Mouse (Mus musculus) heart, postnatal 25 days (tissue): ENCODE data around the gene Iqgap3. TPM values are rescaled to one million over a fixed set of nuclear protein-coding genes. Genes with fewer than 3 reads are reported as not detected.

Experiments used
- DNase-seq: peaks from one replicate; pipeline ENCODE4 v3.0.0; 2022; ENCODE audit warnings: low spot score
- intact Hi-C: fragments of 180-260 bp; cut with DNase I; formaldehyde crosslinking; loops from one replicate; pipeline ENCODE4 v1.15.1; 2025
- total RNA-seq, 2 experiments: library from RNA; stranded (reverse); gene quantifications; 2 replicates each; pipeline ENCODE4 v1.2.3; 2021

Gene Iqgap3
- total RNA-seq, 2 experiments from 2014 or later = 0.75 to 1.0 TPM

- intact Hi-C loops = loop anchor here (2.0 kb wide), 1 partner anchor 39 kb away; no protein-coding TSS in a partner anchor
- DNase-seq = no peak
Measured at GRCm38 (mm10) chr3:88090106-88090505, 8.3 kb downstream of the Iqgap3 start.

- no peak for DNase-seq
- intact Hi-C loops = loop anchor here (2.0 kb wide), 1 partner anchor 38 kb away; no protein-coding TSS in a partner anchor
Measured at GRCm38 (mm10) chr3:88090616-88091015, 8.8 kb downstream of the Iqgap3 start.

GRCm38 (mm10) chr3:88094126-88094525, 12.4 kb downstream of the Iqgap3 start:
- DNase-seq = no peak
- intact Hi-C loops = no loop called here

- no peak for DNase-seq
- intact Hi-C loops = no loop called here
Measured at GRCm38 (mm10) chr3:88097666-88098065, 15.9 kb downstream of the Iqgap3 start.

- intact Hi-C loops = no loop called here
- no peak for DNase-seq
Measured at GRCm38 (mm10) chr3:88100251-88100650, 18.5 kb downstream of the Iqgap3 start.

- DNase-seq = no peak
- intact Hi-C loops = no loop called here
Measured at GRCm38 (mm10) chr3:88101736-88102135, 20.0 kb downstream of the Iqgap3 start.

- DNase-seq = no peak
- intact Hi-C loops = no loop called here
Measured at GRCm38 (mm10) chr3:88102196-88102595, 20.4 kb downstream of the Iqgap3 start.

GRCm38 (mm10) chr3:88102611-88103010, 20.8 kb downstream of the Iqgap3 start:
- intact Hi-C loops = no loop called here
- DNase-seq = no peak

- intact Hi-C loops = no loop called here
- no peak for DNase-seq
Measured at GRCm38 (mm10) chr3:88106126-88106525, 24.4 kb downstream of the Iqgap3 start.

- intact Hi-C loops = no loop called here
Measured at GRCm38 (mm10) chr3:88109126-88109525, 27.4 kb downstream of the Iqgap3 start.

GRCm38 (mm10) chr3:88114396-88114795, 32.6 kb downstream of the Iqgap3 start:
- DNase-seq = no peak
- intact Hi-C loops = no loop called here

More at GRCm38 (mm10) chr3:88109126-88109525, 27.4 kb downstream of the Iqgap3 start:
- DNase-seq = no peak

- DNase-seq = peak; percentile 53
- intact Hi-C loops = loop anchor here (2.0 kb wide), 2 partner anchors 17 to 33 kb away; no protein-coding TSS in a partner anchor
Measured at GRCm38 (mm10) chr3:88120117-88120651, 38.4 kb downstream of the Iqgap3 start.

- intact Hi-C loops = loop anchor here (2.0 kb wide), 2 partner anchors 15 to 35 kb away; no protein-coding TSS in a partner anchor
- DNase-seq = no peak
Measured at GRCm38 (mm10) chr3:88121164-88122131, 39.7 kb downstream of the Iqgap3 start.

GRCm38 (mm10) chr3:88125195-88125594, 43.4 kb downstream of the Iqgap3 start:
- no peak for DNase-seq
- intact Hi-C loops = no loop called here

- intact Hi-C loops = no loop called here
- DNase-seq = no peak
Measured at GRCm38 (mm10) chr3:88126181-88126580, 44.4 kb downstream of the Iqgap3 start.

GRCm38 (mm10) chr3:88127636-88128035, 45.9 kb downstream of the Iqgap3 start:
- no peak for DNase-seq
- intact Hi-C loops = loop anchor here (2.0 kb wide), 1 partner anchor 37 kb away; no protein-coding TSS in a partner anchor

GRCm38 (mm10) chr3:88128056-88128455, 46.3 kb downstream of the Iqgap3 start:
- no peak for DNase-seq
- intact Hi-C loops = loop anchor here (2.0 kb wide), 1 partner anchor 37 kb away; no protein-coding TSS in a partner anchor

- intact Hi-C loops = loop anchor here (2.0 kb wide), 1 partner anchor 38 kb away; no protein-coding TSS in a partner anchor
- no peak for DNase-seq
Measured at GRCm38 (mm10) chr3:88129006-88129405, 47.2 kb downstream of the Iqgap3 start.

- intact Hi-C loops = loop anchor here (5.0 kb wide), 1 partner anchor 41 kb away; no protein-coding TSS in a partner anchor
- no peak for DNase-seq
Measured at GRCm38 (mm10) chr3:88131071-88131470, 49.3 kb downstream of the Iqgap3 start.

GRCm38 (mm10) chr3:88132492-88132891, 50.7 kb downstream of the Iqgap3 start:
- intact Hi-C loops = loop anchor here (5.0 kb wide), 1 partner anchor 40 kb away; no protein-coding TSS in a partner anchor
- DNase-seq = no peak
